In the genomic region with DNA sequence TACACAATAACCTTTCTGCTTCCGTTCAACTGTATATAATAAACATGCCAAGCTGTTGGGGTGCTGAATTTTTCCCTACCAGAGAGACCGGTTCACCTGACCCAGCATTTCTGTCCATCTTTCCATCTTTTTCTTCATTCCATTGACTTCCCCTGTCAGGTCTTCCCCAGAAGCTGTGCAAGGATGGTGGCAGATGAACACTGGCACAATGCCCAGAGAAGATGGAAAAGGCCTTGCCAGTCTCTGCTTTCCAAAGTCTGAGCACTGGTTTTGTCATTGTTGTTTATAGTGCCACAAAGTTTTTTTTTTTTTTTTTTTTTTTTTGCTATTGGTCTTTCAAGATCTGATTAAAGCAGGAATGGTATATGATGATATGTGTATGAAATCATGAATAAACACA, we compare ENCODE assay signal across 16 mouse cellular contexts.
"Had no signal": no experiment of that assay in that cellular context is flagged by ENCODE, and none has a peak within 500 bp of the region (broad histone marks: within the 10 kb centered on the region; RNA-seq: fewer than 3 reads in every experiment).

No protein-coding gene starts in this region.

- DNase-seq: lung, adult 18-20 months; lung, embryonic 14.5 days; lung, postnatal 10 days; lung, postnatal 36 days; right cerebral cortex, postnatal 14 days; thymus, adult 2 months; thymus, postnatal 25 days; thymus, postnatal 4 days had no signal

- H3K4me3 ChIP-seq: megakaryocyte, embryonic 14.5 days; midbrain, embryonic 13.5 days; neural tube, embryonic 12.5 days; stomach, embryonic 15.5 days had no signal

- H3K9me3 ChIP-seq: midbrain, embryonic 13.5 days; neural tube, embryonic 12.5 days; stomach, embryonic 15.5 days had no signal

- H3K4me2 ChIP-seq: lung, embryonic 14.5 days; midbrain, embryonic 11.5 days; midbrain, embryonic 13.5 days; neural tube, embryonic 12.5 days; stomach, embryonic 15.5 days had no signal

- H3K36me3 ChIP-seq: midbrain, embryonic 13.5 days; neural tube, embryonic 12.5 days; stomach, embryonic 15.5 days had no signal

- H3K27me3 ChIP-seq: megakaryocyte, embryonic 14.5 days; midbrain, embryonic 13.5 days; neural tube, embryonic 12.5 days; stomach, embryonic 15.5 days had no signal

- ATAC-seq: midbrain, embryonic 13.5 days; midbrain, embryonic 16.5 days had no signal

- H3K4me1 ChIP-seq: megakaryocyte, embryonic 14.5 days; midbrain, embryonic 13.5 days; neural tube, embryonic 12.5 days; stomach, embryonic 15.5 days had no signal

- H3K9ac ChIP-seq: lung, embryonic 14.5 days; midbrain, embryonic 13.5 days; neural tube, embryonic 12.5 days; stomach, embryonic 15.5 days had no signal

- H3K27ac ChIP-seq: macrophage; midbrain, embryonic 13.5 days; neural tube, embryonic 12.5 days; stomach, embryonic 15.5 days; stomach, postnatal 0 days had no signal
